Mouse (Mus musculus) liver (tissue): ENCODE measurements around the gene Cnih4.

Experiments
- DNase-seq: peaks from one replicate; pipeline ENCODE4 v3.0.0-alpha.2; 2020; ENCODE audit warnings: mixed read lengths

The Cnih4 gene

GRCm38 (mm10) chr1:181211920-181212633 lies 67.6 kb downstream of the Cnih4 start, which contains the start of gene Wdr26:
Wdr26 (minus strand) TSS chr1:181212001.
- DNase-seq = peak; percentile 91

GRCm38 (mm10) chr1:181214296-181215035 lies 70.0 kb downstream of the Cnih4 start:
- no peak for DNase-seq

- DNase-seq = peak; percentile 96
These were observed 71.8 kb downstream of the Cnih4 start for GRCm38 (mm10) chr1:181216315-181216714.
